Mouse (Mus musculus): Measurements from ENCODE around the gene Olfr1022. TPM values are rescaled to one million over a fixed set of nuclear protein-coding genes. Genes with fewer than 3 reads are reported as not detected.

The Olfr1022 gene
- polyA plus RNA-seq (2012; rRNA removed): not detected in 2 replicates

GRCm38 (mm10) chr2:85868294-85868693 lies at the start of gene Olfr1022:
Olfr1022 (plus strand) TSS chr2:85868594.
- no peak for DNase-seq (ENCODE audit: low spot score)

DNA sequence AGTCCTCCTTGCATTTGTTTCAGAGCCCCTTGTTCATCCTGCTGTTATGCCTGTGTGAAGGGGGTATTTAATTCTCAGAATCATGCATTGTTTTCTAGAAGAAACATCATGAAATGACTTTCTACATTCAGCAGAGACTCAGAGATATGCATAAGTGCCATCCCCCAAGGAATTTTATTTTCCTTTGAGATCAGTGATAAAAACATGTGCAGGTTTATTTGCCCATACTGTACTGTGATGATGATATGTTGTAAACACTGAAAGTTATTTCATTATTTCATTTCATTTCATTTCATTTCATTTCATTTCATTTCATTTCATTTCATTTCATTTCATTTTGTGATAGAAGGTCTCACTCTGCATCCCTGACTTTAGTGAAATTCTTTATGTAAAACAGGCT lies 23.0 kb upstream of the Olfr1022 start, which contains the start of gene Olfr1019:
Gene Olfr1019, minus strand, starts transcription at position 101 of the 400 bp plus-strand sequence.
- no peak for DNase-seq (ENCODE audit: low spot score)

GRCm38 (mm10) chr2:85846730-85847129 lies 21.7 kb upstream of the Olfr1022 start, which contains the start of gene Olfr1020:
Olfr1020 (plus strand) TSS chr2:85847030.
- DNase-seq (ENCODE audit: low spot score): no peak

DNA sequence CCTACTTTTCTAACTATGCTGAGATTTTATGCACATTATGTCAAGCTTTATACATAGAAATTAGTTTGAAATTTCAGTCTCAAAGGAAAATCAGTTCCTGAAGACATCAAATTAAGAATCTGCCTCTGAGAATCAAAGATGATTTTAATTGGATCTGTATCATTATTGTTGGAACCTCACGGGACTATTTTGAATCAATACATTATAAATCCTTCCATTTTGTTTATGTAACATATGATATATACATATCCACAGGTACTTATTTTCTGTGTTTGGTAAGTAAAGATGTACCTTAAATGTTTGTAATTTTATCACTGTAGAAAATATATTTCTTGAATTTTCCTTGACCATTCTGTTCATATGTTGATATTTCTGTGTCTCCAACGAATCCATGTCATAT lies 16.9 kb downstream of the Olfr1022 start, which contains the start of gene Olfr1023:
Gene Olfr1023, plus strand, starts transcription at position 301 of the 400 bp plus-strand sequence.
- no peak for DNase-seq (ENCODE audit: low spot score)

GRCm38 (mm10) chr2:85904952-85905351 lies 36.6 kb downstream of the Olfr1022 start, which contains the start of gene Olfr1024:
Olfr1024 (minus strand) TSS chr2:85905052.
- DNase-seq (ENCODE audit: low spot score): no peak

DNA sequence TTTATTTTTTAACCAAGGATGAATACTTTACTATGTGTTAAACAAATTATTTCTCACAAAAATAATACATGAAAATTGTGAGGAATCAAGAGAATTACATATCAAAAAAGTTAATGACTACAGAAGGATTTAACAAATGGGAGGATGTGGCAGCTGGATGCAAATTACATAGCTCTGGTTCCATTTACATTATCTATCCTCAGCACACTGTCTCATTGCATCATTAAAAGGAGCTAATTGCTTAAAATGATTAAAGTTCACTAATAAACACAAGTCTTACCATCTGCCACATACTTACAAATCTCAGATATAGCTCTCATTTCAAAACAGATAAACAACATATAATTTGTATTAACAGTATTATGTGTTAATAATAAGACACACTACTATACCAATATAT lies 44.8 kb downstream of the Olfr1022 start:
- DNase-seq (ENCODE audit: low spot score): no peak

DNA sequence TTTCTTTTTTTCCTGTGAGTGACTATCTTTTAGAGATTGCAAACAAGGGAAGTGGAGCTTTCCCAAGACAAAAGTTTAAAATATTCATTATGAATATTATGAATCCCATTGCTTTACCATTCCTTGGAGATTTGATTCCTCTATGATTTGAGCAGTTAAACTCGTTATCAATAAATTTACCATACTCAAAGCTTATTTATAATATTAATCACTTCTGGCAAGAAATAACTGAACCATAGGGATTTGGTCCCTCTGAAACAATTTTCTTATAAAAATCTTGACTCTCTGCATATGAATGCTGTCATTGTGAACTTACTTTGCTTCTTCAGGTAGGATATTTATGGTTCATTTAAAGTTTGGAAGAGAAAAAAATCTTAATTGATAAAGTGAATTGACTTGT lies 46.5 kb downstream of the Olfr1022 start, which contains the start of gene Olfr1025-ps1:
Gene Olfr1025-ps1, plus strand, starts transcription at position 301 of the 400 bp plus-strand sequence.
- no peak for DNase-seq (ENCODE audit: low spot score)

Other genes starting within 250 kb of the Olfr1022 start
- not detected in 2 replicates for gene Olfr1002, start 217.9 kb upstream of the Olfr1022 start, polyA plus RNA-seq (2012; rRNA removed)
- not detected in 2 replicates for gene Olfr154, start 204.1 kb upstream of the Olfr1022 start, polyA plus RNA-seq (2012; rRNA removed)
- gene Olfr1006, start 189.8 kb upstream of the Olfr1022 start, polyA plus RNA-seq (2012; rRNA removed): not detected in 2 replicates
- gene Olfr1008, start 179.2 kb upstream of the Olfr1022 start, polyA plus RNA-seq (2012; rRNA removed): not detected in 2 replicates
- not detected in 2 replicates for gene Olfr1009, start 153.2 kb upstream of the Olfr1022 start, polyA plus RNA-seq (2012; rRNA removed)
- not detected in 2 replicates for gene Olfr1012, start 105.8 kb upstream of the Olfr1022 start, polyA plus RNA-seq (2012; rRNA removed)
- not detected in 2 replicates for gene Olfr1013, start 101.5 kb upstream of the Olfr1022 start, polyA plus RNA-seq (2012; rRNA removed)
- not detected in 2 replicates for gene Olfr1014, start 95.9 kb upstream of the Olfr1022 start, polyA plus RNA-seq (2012; rRNA removed)
- gene Olfr1015, start 86.6 kb upstream of the Olfr1022 start, polyA plus RNA-seq (2012; rRNA removed): not detected in 2 replicates
- not detected in 2 replicates for gene Olfr1016, start 66.0 kb upstream of the Olfr1022 start, polyA plus RNA-seq (2012; rRNA removed)
- not detected in 2 replicates for gene Olfr1018, start 50.1 kb upstream of the Olfr1022 start, polyA plus RNA-seq (2012; rRNA removed)
- not detected in 2 replicates for gene Olfr1019, start 23.1 kb upstream of the Olfr1022 start, polyA plus RNA-seq (2012; rRNA removed)
- not detected in 2 replicates for gene Olfr1020, start 21.6 kb upstream of the Olfr1022 start, polyA plus RNA-seq (2012; rRNA removed)
- not detected in 2 replicates for gene Olfr1023, start 17.0 kb downstream of the Olfr1022 start, polyA plus RNA-seq (2012; rRNA removed)
- gene Olfr1024, start 36.5 kb downstream of the Olfr1022 start, polyA plus RNA-seq (2012; rRNA removed): not detected in 2 replicates
- not detected in 2 replicates for gene Olfr1025-ps1, start 46.6 kb downstream of the Olfr1022 start, polyA plus RNA-seq (2012; rRNA removed)
- not detected in 2 replicates for gene Olfr1026, start 53.0 kb downstream of the Olfr1022 start, polyA plus RNA-seq (2012; rRNA removed)
- not detected in 2 replicates for gene Olfr1028, start 81.8 kb downstream of the Olfr1022 start, polyA plus RNA-seq (2012; rRNA removed)
- gene Olfr1029, start 105.3 kb downstream of the Olfr1022 start, polyA plus RNA-seq (2012; rRNA removed): 0.04 TPM in 1 of 2 replicates, not detected in the other
- gene Olfr1030, start 110.7 kb downstream of the Olfr1022 start, polyA plus RNA-seq (2012; rRNA removed): not detected in 2 replicates
- gene Olfr1031, start 121.7 kb downstream of the Olfr1022 start, polyA plus RNA-seq (2012; rRNA removed): not detected in 2 replicates
- gene Olfr1032, start 136.9 kb downstream of the Olfr1022 start, polyA plus RNA-seq (2012; rRNA removed): not detected in 2 replicates
- gene Olfr1033, start 152.0 kb downstream of the Olfr1022 start, polyA plus RNA-seq (2012; rRNA removed): 3.9 and 4.5 TPM in 2 replicates
- 0.68 and 0.85 TPM in 2 replicates for gene Olfr1034, start 177.3 kb downstream of the Olfr1022 start, polyA plus RNA-seq (2012; rRNA removed)
- gene Olfr1036, start 205.4 kb downstream of the Olfr1022 start, polyA plus RNA-seq (2012; rRNA removed): not detected in 2 replicates
- not detected in 2 replicates for gene Olfr1037, start 218.8 kb downstream of the Olfr1022 start, polyA plus RNA-seq (2012; rRNA removed)